Mouse (Mus musculus): Measurements from ENCODE around the gene Emilin2. TPM values are rescaled to one million over a fixed set of nuclear protein-coding genes. Genes with fewer than 3 reads are reported as not detected.
A peak's percentile ranks its signal among the peaks of the same experiment; 100 is the strongest.
"Not testable (repeated sequence)": the region's sequence is repeated elsewhere in the genome, so short reads cannot be mapped to it uniquely, and the experiment has no call there.

The Emilin2 gene
- polyA plus RNA-seq (2015; fragmentation: Nextera tagmentation; extraction: Ambion mirVana), result 23.0 and 24.9 TPM in 2 replicates

- peaks cover 46% of the 10 kb centered on the region for H3K4me1 ChIP-seq (replicated peaks)
- peak within 1 kb of the TSS; percentile 77 for H3K4me3 ChIP-seq (replicated peaks)
- no peaks in the 10 kb centered on the region for H3K36me3 ChIP-seq
- DNase-seq (peak; percentile 31), ATAC-seq (ENCODE audit: low read depth) (peak; percentile 30; the same call in 1 of the 2 replicates)
- peaks cover 16% of the 10 kb centered on the region; the same call in 1 of the 2 replicates for H3K27me3 ChIP-seq
- H3K27ac ChIP-seq, result peak within 1 kb of the TSS; percentile 78
- 7% methylated on average over 20 of the region's 20 CpGs for WGBS (ENCODE audit: insufficient replicate concordance)
- peak within 1 kb of the TSS; percentile 95 for H3K4me2 ChIP-seq
- peak within 1 kb of the TSS; percentile 87 for H3K9ac ChIP-seq
- H3K9me3 ChIP-seq (replicated peaks), result no peaks in the 10 kb centered on the region
Measured at GRCm38 (mm10) chr17:71311340-71312171, at the start of gene Emilin2. Emilin2 (minus strand) TSS chr17:71311978.

DNA sequence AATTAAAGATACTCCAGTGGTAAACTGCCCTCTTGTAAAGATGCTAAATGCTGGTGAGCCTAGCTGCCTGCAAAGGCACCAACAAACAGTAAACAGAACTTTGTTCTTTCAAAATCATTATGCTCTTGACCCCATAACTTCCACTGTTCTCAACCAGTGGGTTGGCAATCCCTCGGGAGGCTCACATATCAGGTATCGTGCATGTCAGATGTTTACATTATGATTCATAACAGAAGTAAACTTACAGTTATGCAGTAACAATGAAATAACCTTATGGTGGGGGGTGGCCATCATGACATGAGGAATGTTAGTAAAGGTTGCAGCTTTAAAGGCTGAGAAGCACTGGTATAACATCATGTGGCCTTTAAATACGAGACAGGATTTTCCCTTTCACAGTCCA, 43.7 kb upstream of the Emilin2 start:
- 83% methylated on average over 3 of the region's 3 CpGs for WGBS (ENCODE audit: insufficient replicate concordance)
- peaks cover 77% of the 10 kb centered on the region for H3K36me3 ChIP-seq
- H3K9me3 ChIP-seq (replicated peaks), result no peaks in the 10 kb centered on the region
- no peak overlapping the region for H3K4me3 ChIP-seq (replicated peaks)
- H3K9ac ChIP-seq, result no peak overlapping the region
- no peaks in the 10 kb centered on the region for H3K27me3 ChIP-seq
- no peaks in the 10 kb centered on the region for H3K4me1 ChIP-seq (replicated peaks)
- no peak for DNase-seq
- H3K4me2 ChIP-seq, result no peak overlapping the region
- no peak overlapping the region for H3K27ac ChIP-seq
- ATAC-seq (ENCODE audit: low read depth), result no peak

- H3K9ac ChIP-seq, result no peak overlapping the region
- H3K27me3 ChIP-seq, result no peaks in the 10 kb centered on the region
- H3K4me3 ChIP-seq (replicated peaks), result no peak overlapping the region
- peaks cover 76% of the 10 kb centered on the region for H3K36me3 ChIP-seq
- 88% methylated on average over 11 of the region's 11 CpGs for WGBS (ENCODE audit: insufficient replicate concordance)
- ATAC-seq (ENCODE audit: low read depth) (no peak), DNase-seq (no peak)
- no peak overlapping the region for H3K4me2 ChIP-seq
- H3K4me1 ChIP-seq (replicated peaks), result no peaks in the 10 kb centered on the region
- no peaks in the 10 kb centered on the region for H3K9me3 ChIP-seq (replicated peaks)
- no peak overlapping the region for H3K27ac ChIP-seq
Measured at GRCm38 (mm10) chr17:71354205-71354604, 42.4 kb upstream of the Emilin2 start.

GRCm38 (mm10) chr17:71348188-71348587, 36.4 kb upstream of the Emilin2 start:
- 80% methylated on average over 3 of the region's 3 CpGs for WGBS (ENCODE audit: insufficient replicate concordance)
- H3K4me2 ChIP-seq, result no peak overlapping the region
- no peak overlapping the region for H3K27ac ChIP-seq
- no peaks in the 10 kb centered on the region for H3K9me3 ChIP-seq (replicated peaks)
- DNase-seq (no peak), ATAC-seq (ENCODE audit: low read depth) (no peak)
- H3K27me3 ChIP-seq, result no peaks in the 10 kb centered on the region
- H3K36me3 ChIP-seq, result peaks cover 83% of the 10 kb centered on the region
- no peaks in the 10 kb centered on the region for H3K4me1 ChIP-seq (replicated peaks)
- H3K9ac ChIP-seq, result no peak overlapping the region
- H3K4me3 ChIP-seq (replicated peaks), result no peak overlapping the region

GRCm38 (mm10) chr17:71342006-71342405, 30.2 kb upstream of the Emilin2 start:
- Histone ChIP-seq H3K27me3 (no peaks in the 10 kb centered on the region), H3K36me3 (peaks cover 33% of the 10 kb centered on the region), H3K9ac (no peak overlapping the region), H3K4me1 (replicated peaks) (no peaks in the 10 kb centered on the region), H3K4me3 (replicated peaks) (no peak overlapping the region), H3K9me3 (replicated peaks) (no peaks in the 10 kb centered on the region), H3K27ac (no peak overlapping the region), H3K4me2 (no peak overlapping the region)
- 78% methylated on average over 3 of the region's 3 CpGs for WGBS (ENCODE audit: insufficient replicate concordance)
- ATAC-seq (ENCODE audit: low read depth) (no peak), DNase-seq (no peak)

GRCm38 (mm10) chr17:71338627-71339026, 26.8 kb upstream of the Emilin2 start:
- Histone ChIP-seq H3K9me3 (replicated peaks) (no peaks in the 10 kb centered on the region), H3K27me3 (no peaks in the 10 kb centered on the region), H3K4me1 (replicated peaks) (no peaks in the 10 kb centered on the region), H3K4me2 (no peak overlapping the region), H3K27ac (no peak overlapping the region), H3K9ac (no peak overlapping the region), H3K36me3 (peaks cover 9% of the 10 kb centered on the region), H3K4me3 (replicated peaks) (no peak overlapping the region)
- DNase-seq, result no peak
- 78% methylated on average over 6 of the region's 6 CpGs for WGBS (ENCODE audit: insufficient replicate concordance)
- ATAC-seq (ENCODE audit: low read depth), result no peak

- H3K9ac ChIP-seq, result no peak overlapping the region
- DNase-seq (no peak), ATAC-seq (ENCODE audit: low read depth) (no peak)
- no peaks in the 10 kb centered on the region for H3K9me3 ChIP-seq (replicated peaks)
- 33% methylated on average over 9 of the region's 9 CpGs for WGBS (ENCODE audit: insufficient replicate concordance)
- no peak overlapping the region for H3K27ac ChIP-seq
- H3K4me3 ChIP-seq (replicated peaks), result no peak overlapping the region
- no peak overlapping the region for H3K4me2 ChIP-seq
- H3K4me1 ChIP-seq (replicated peaks), result no peaks in the 10 kb centered on the region
- H3K27me3 ChIP-seq, result no peaks in the 10 kb centered on the region
- H3K36me3 ChIP-seq, result 0 out of 2 replicates have a peak, but pooled peaks cover 2% of the 10 kb centered on the region
Measured at GRCm38 (mm10) chr17:71337546-71337945, 25.8 kb upstream of the Emilin2 start.

- H3K9ac ChIP-seq, result no peak overlapping the region
- no peak overlapping the region for H3K27ac ChIP-seq
- no peaks in the 10 kb centered on the region for H3K4me1 ChIP-seq (replicated peaks)
- ATAC-seq (ENCODE audit: low read depth), result no peak
- H3K36me3 ChIP-seq, result no peaks in the 10 kb centered on the region
- 0 out of 2 replicates have a peak, but pooled peaks cover 6% of the 10 kb centered on the region for H3K27me3 ChIP-seq
- DNase-seq, result no peak
- WGBS (ENCODE audit: insufficient replicate concordance), result 71% methylated on average over 8 of the region's 8 CpGs
- no peaks in the 10 kb centered on the region for H3K9me3 ChIP-seq (replicated peaks)
- no peak overlapping the region for H3K4me3 ChIP-seq (replicated peaks)
- H3K4me2 ChIP-seq, result no peak overlapping the region
Measured at GRCm38 (mm10) chr17:71336421-71336820, 24.6 kb upstream of the Emilin2 start.

DNA sequence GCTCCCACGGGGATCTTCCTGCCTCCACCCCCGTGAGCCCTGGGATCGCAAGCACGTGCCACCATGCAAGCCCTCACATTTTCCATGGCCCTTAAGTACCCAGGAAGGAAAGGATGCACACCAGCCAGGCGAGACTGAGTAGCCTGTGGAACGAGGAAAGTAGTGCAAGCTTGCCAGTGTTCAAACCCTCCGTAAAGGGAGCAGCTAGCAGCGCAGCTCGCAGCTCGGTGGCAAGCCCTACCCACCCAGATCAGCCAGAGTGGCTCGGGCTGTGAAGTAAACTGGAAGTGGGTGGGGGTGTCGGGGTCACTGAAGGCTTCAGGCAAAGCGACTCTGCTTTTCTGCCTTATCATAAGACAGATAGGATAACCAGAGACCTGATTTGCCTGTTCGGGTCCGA, 20.5 kb upstream of the Emilin2 start:
- H3K9ac ChIP-seq, result no peak overlapping the region
- 0 out of 2 replicates have a peak, but pooled peaks cover 6% of the 10 kb centered on the region for H3K27me3 ChIP-seq
- H3K36me3 ChIP-seq, result no peaks in the 10 kb centered on the region
- DNase-seq, result no peak
- ATAC-seq (ENCODE audit: low read depth), result no peak
- 49% methylated on average over 15 of the region's 15 CpGs for whole genome bisulfite sequencing (ENCODE audit: insufficient replicate concordance)
- no peaks in the 10 kb centered on the region for H3K4me1 ChIP-seq (replicated peaks)
- no peak overlapping the region for H3K4me2 ChIP-seq
- no peak overlapping the region for H3K27ac ChIP-seq
- no peaks in the 10 kb centered on the region for H3K9me3 ChIP-seq (replicated peaks)
- H3K4me3 ChIP-seq (replicated peaks), result no peak overlapping the region

- not testable (repeated sequence) for DNase-seq; H3K27ac ChIP-seq; ATAC-seq (ENCODE audit: low read depth); H3K4me3 ChIP-seq (replicated peaks); H3K4me1 ChIP-seq (replicated peaks); H3K9me3 ChIP-seq (replicated peaks); H3K4me2 ChIP-seq; H3K27me3 ChIP-seq; H3K36me3 ChIP-seq; H3K9ac ChIP-seq
- 62% methylated on average over 8 of the region's 8 CpGs for WGBS (ENCODE audit: insufficient replicate concordance)
Measured at GRCm38 (mm10) chr17:71320731-71321130, 9.0 kb upstream of the Emilin2 start.

DNA sequence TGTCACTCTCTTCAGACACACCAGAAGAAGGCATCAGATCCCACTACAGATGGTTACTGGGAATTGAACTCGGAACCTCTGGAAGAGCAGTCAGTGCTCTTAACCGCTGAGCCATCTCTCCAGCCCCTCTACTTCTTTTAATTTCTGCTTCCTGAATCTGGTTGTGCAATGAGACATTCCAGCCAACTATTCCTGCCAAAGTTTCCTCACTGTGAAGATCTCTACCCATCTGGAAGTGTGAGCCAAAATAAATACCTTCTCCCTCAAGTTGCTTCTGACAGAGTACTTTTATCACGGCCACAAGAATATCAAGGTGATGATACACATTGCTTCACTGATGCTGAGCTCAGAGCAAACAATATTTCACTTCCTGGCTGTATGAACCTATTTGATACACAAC, 7.6 kb upstream of the Emilin2 start:
- ATAC-seq (ENCODE audit: low read depth) (no peak), DNase-seq (no peak)
- no peak overlapping the region for H3K9ac ChIP-seq
- H3K4me2 ChIP-seq, result no peak overlapping the region
- WGBS (ENCODE audit: insufficient replicate concordance), result 77% methylated on average over 3 of the region's 3 CpGs
- H3K4me3 ChIP-seq (replicated peaks), result no peak overlapping the region
- no peaks in the 10 kb centered on the region for H3K9me3 ChIP-seq (replicated peaks)
- H3K36me3 ChIP-seq, result no peaks in the 10 kb centered on the region
- no peak overlapping the region for H3K27ac ChIP-seq
- H3K27me3 ChIP-seq, result no peaks in the 10 kb centered on the region
- no peaks in the 10 kb centered on the region for H3K4me1 ChIP-seq (replicated peaks)

DNA sequence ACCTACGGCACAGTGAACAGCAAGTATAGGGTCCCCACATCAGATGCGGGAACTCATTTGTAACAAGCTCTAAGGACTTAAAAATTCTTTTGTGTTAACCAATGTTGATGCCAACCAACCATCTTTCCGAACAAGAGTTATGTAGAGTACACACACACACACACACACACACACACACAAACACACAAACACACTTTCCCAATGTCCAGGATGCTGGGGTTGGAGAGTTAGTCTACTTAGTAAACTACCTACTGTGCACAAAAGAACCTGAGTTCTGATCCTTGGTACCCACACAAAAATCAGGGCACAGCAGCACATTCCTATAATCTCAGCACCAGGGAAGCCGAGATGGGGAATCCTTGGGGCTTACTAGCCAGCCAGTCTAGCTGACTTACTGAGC, 5.8 kb upstream of the Emilin2 start:
- no peak overlapping the region for H3K4me2 ChIP-seq
- H3K27ac ChIP-seq, result no peak overlapping the region
- H3K4me3 ChIP-seq (replicated peaks), result no peak overlapping the region
- ATAC-seq (ENCODE audit: low read depth) (no peak), DNase-seq (no peak)
- H3K27me3 ChIP-seq, result no peaks in the 10 kb centered on the region
- no peaks in the 10 kb centered on the region for H3K9me3 ChIP-seq (replicated peaks)
- no peaks in the 10 kb centered on the region for H3K36me3 ChIP-seq
- no peaks in the 10 kb centered on the region for H3K4me1 ChIP-seq (replicated peaks)
- 81% methylated on average over 4 of the region's 4 CpGs for WGBS (ENCODE audit: insufficient replicate concordance)
- H3K9ac ChIP-seq, result no peak overlapping the region
